Mouse (Mus musculus) neural tube, embryonic 14.5 days (tissue): ENCODE measurements around the gene Nr1h4. TPM values are rescaled to one million over a fixed set of nuclear protein-coding genes. Genes with fewer than 3 reads are reported as not detected.

Experiments used
- ATAC-seq: fragments of 200-750 bp; cut with Nextera tagmentation; 2 replicates; pipeline ENCODE4 v1.8.0; 2017; ENCODE audit warnings: low read depth, mild to moderate bottlenecking, moderate TSS enrichment, moderate library complexity
- H3K27ac ChIP-seq: fragments of 300-500 bp; sonication (generic); 2 replicates; pipeline ENCODE4 v1.5.1; 2014; ENCODE audit warnings: low read depth, mild to moderate bottlenecking, control low read depth, low read length, moderate library complexity, mixed read lengths
- H3K27me3 ChIP-seq: fragments of 300-500 bp; sonication (generic); 2 replicates; pipeline ENCODE4 v1.6.1; 2014; ENCODE audit warnings: low read length; ENCODE audit not compliant: control insufficient read depth, insufficient read depth
- H3K36me3 ChIP-seq: fragments of 300-500 bp; sonication (generic); 2 replicates; pipeline ENCODE4 v1.6.1; 2014; ENCODE audit warnings: low read length, mixed read lengths; ENCODE audit not compliant: control insufficient read depth, insufficient read depth
- H3K4me1 ChIP-seq: fragments of 300-500 bp; sonication (generic); 2 replicates; pipeline ENCODE4 v1.6.1; 2014; ENCODE audit warnings: low read length; ENCODE audit not compliant: control insufficient read depth, insufficient read depth
- H3K4me2 ChIP-seq: fragments of 300-500 bp; sonication (generic); 2 replicates; pipeline ENCODE4 v1.6.1; 2014; ENCODE audit warnings: mild to moderate bottlenecking, low read depth, low read length, control low read depth
- H3K4me3 ChIP-seq: fragments of 300-500 bp; sonication (generic); 2 replicates; pipeline ENCODE4 v1.5.1; 2014; ENCODE audit warnings: low read depth, low read length, control low read depth, mixed read lengths
- H3K9ac ChIP-seq: fragments of 300-500 bp; sonication (generic); replicated peaks from 2 replicates; pipeline ENCODE4 v1.6.1; 2014; ENCODE audit warnings: low read depth, mild to moderate bottlenecking, control low read depth, low read length, mixed read lengths
- H3K9me3 ChIP-seq: fragments of 300-500 bp; sonication (generic); 2 replicates; pipeline ENCODE4 v1.6.1; 2016; ENCODE audit warnings: low read length; ENCODE audit not compliant: control insufficient read depth
- WGBS: fragments of 180-500 bp; shearing (Covaris S2); extraction: QIAGEN DNeasy Blood & Tissue Kit; methylation state at CpG from one replicate; pipeline ENCODE4 v1.1.7; 2014; 5-methylcytosine and 5-hydroxymethylcytosine counted together
- polyA plus RNA-seq: library from polyadenylated mRNA; unstranded; fragments of >200 nt; fragmentation: Nextera tagmentation; extraction: Ambion mirVana; gene quantifications from 2 replicates; pipeline ENCODE4 v1.2.1, GENCODE M21; 2014

Gene Nr1h4
- polyA plus RNA-seq, 1 experiment from 2014 or later, result not detected

GRCm38 (mm10) chr10:89478766-89479165 lies 54.6 kb downstream of the Nr1h4 start:
- Histone ChIP-seq H3K9me3 (no peaks in the 10 kb centered on the region), H3K27me3 (no peaks in the 10 kb centered on the region), H3K36me3 (no peaks in the 10 kb centered on the region), H3K4me1 (no peaks in the 10 kb centered on the region), H3K4me3 (no peak overlapping the region), H3K27ac (no peak overlapping the region), H3K4me2 (no peak overlapping the region), H3K9ac (no peak overlapping the region)
- 91% methylated on average over 8 of the region's 8 CpGs for WGBS
- ATAC-seq, result no peak

GRCm38 (mm10) chr10:89470596-89471353 lies 62.6 kb downstream of the Nr1h4 start:
- no peak overlapping the region for H3K4me3 ChIP-seq
- no peaks in the 10 kb centered on the region for H3K4me1 ChIP-seq
- no peak overlapping the region for H3K9ac ChIP-seq
- H3K27ac ChIP-seq, result no peak overlapping the region
- 60% methylated on average over 7 of the region's 7 CpGs for WGBS
- ATAC-seq, result no peak
- no peak overlapping the region for H3K4me2 ChIP-seq
- no peaks in the 10 kb centered on the region for H3K36me3 ChIP-seq
- no peaks in the 10 kb centered on the region for H3K9me3 ChIP-seq
- no peaks in the 10 kb centered on the region for H3K27me3 ChIP-seq

- Histone ChIP-seq H3K4me1 (no peaks in the 10 kb centered on the region), H3K9ac (no peak overlapping the region), H3K4me2 (no peak overlapping the region), H3K9me3 (no peaks in the 10 kb centered on the region), H3K36me3 (no peaks in the 10 kb centered on the region), H3K4me3 (no peak overlapping the region), H3K27ac (no peak overlapping the region), H3K27me3 (no peaks in the 10 kb centered on the region)
- 92% methylated on average over 4 of the region's 4 CpGs for WGBS
- no peak for ATAC-seq
These were observed 68.5 kb downstream of the Nr1h4 start for GRCm38 (mm10) chr10:89464760-89465405.

- Histone ChIP-seq H3K4me2 (no peak overlapping the region), H3K36me3 (no peaks in the 10 kb centered on the region), H3K4me3 (no peak overlapping the region), H3K9me3 (no peaks in the 10 kb centered on the region), H3K9ac (no peak overlapping the region), H3K27ac (no peak overlapping the region), H3K27me3 (no peaks in the 10 kb centered on the region), H3K4me1 (no peaks in the 10 kb centered on the region)
- 78% methylated on average over 11 of the region's 11 CpGs for WGBS
- ATAC-seq, result no peak
These were observed 70.5 kb downstream of the Nr1h4 start for GRCm38 (mm10) chr10:89462890-89463289.

- 18% methylated on average over 14 of the region's 14 CpGs for WGBS
- Histone ChIP-seq H3K4me1 (no peaks in the 10 kb centered on the region), H3K9me3 (no peaks in the 10 kb centered on the region), H3K36me3 (no peaks in the 10 kb centered on the region), H3K27ac (no peak overlapping the region), H3K4me3 (no peak overlapping the region), H3K9ac (no peak overlapping the region), H3K27me3 (no peaks in the 10 kb centered on the region), H3K4me2 (no peak overlapping the region)
- peak; percentile 89 for ATAC-seq
These were observed 71.4 kb downstream of the Nr1h4 start for GRCm38 (mm10) chr10:89461856-89462507.

- no peaks in the 10 kb centered on the region for H3K4me1 ChIP-seq
- H3K4me2 ChIP-seq, result no peak overlapping the region
- ATAC-seq, result no peak
- H3K4me3 ChIP-seq, result no peak overlapping the region
- H3K27ac ChIP-seq, result no peak overlapping the region
- H3K9ac ChIP-seq, result no peak overlapping the region
- 68% methylated on average over 11 of the region's 11 CpGs for WGBS
- no peaks in the 10 kb centered on the region for H3K27me3 ChIP-seq
- no peaks in the 10 kb centered on the region for H3K9me3 ChIP-seq
- H3K36me3 ChIP-seq, result no peaks in the 10 kb centered on the region
These were observed 72.4 kb downstream of the Nr1h4 start for GRCm38 (mm10) chr10:89460972-89461371.

GRCm38 (mm10) chr10:89458770-89459169 lies 74.6 kb downstream of the Nr1h4 start:
- H3K9me3 ChIP-seq, result no peaks in the 10 kb centered on the region
- no peak overlapping the region for H3K9ac ChIP-seq
- no peak overlapping the region for H3K4me2 ChIP-seq
- WGBS, result 83% methylated on average over 3 of the region's 3 CpGs
- H3K27me3 ChIP-seq, result no peaks in the 10 kb centered on the region
- no peaks in the 10 kb centered on the region for H3K36me3 ChIP-seq
- H3K4me1 ChIP-seq, result no peaks in the 10 kb centered on the region
- no peak overlapping the region for H3K4me3 ChIP-seq
- ATAC-seq, result no peak
- H3K27ac ChIP-seq, result no peak overlapping the region

- Histone ChIP-seq H3K9me3 (no peaks in the 10 kb centered on the region), H3K4me3 (no peak overlapping the region), H3K36me3 (no peaks in the 10 kb centered on the region), H3K9ac (no peak overlapping the region), H3K27me3 (no peaks in the 10 kb centered on the region), H3K27ac (no peak overlapping the region), H3K4me1 (no peaks in the 10 kb centered on the region), H3K4me2 (no peak overlapping the region)
- ATAC-seq, result no peak
- 93% methylated on average over 3 of the region's 3 CpGs for WGBS
These were observed 79.6 kb downstream of the Nr1h4 start for GRCm38 (mm10) chr10:89453794-89454193.

GRCm38 (mm10) chr10:89453068-89453641 lies 80.2 kb downstream of the Nr1h4 start:
- ATAC-seq, result no peak
- no peaks in the 10 kb centered on the region for H3K4me1 ChIP-seq
- no peak overlapping the region for H3K4me2 ChIP-seq

More at GRCm38 (mm10) chr10:89453068-89453641, 80.2 kb downstream of the Nr1h4 start:
- no peak overlapping the region for H3K9ac ChIP-seq
- no peak overlapping the region for H3K27ac ChIP-seq
- WGBS, result 82% methylated on average over 15 of the region's 15 CpGs
- H3K27me3 ChIP-seq, result no peaks in the 10 kb centered on the region
- no peak overlapping the region for H3K4me3 ChIP-seq
- H3K36me3 ChIP-seq, result no peaks in the 10 kb centered on the region
- H3K9me3 ChIP-seq, result no peaks in the 10 kb centered on the region
